Comparison of ENCODE assay signal across 25 mouse cellular contexts in the genomic region with DNA sequence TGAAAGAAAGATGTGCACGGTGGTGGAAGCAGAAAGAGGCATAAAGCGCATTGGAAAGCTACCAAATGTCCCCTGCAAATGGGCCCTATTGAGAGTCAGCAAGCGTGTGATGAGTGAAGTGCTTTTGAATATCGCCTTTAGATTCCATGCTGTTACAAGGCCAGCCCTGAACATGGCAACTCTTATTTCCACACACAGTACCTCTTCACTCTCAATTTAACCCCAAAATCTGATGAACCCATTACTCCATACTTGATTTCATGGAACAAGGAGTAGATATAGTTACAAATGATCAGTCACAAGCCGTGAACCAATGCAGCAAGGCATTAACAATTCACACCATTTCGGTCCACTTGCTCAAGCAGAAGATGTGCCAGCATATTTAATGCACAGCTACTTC.
DNase-seq lines count a peak whose midpoint lies in the region; ATAC-seq and TF ChIP-seq lines count a peak whose summit lies in the region.
"Had no signal": no experiment of that assay in that cellular context is flagged by ENCODE, and none has a peak within 500 bp of the region (broad histone marks: within the 10 kb centered on the region; RNA-seq: fewer than 3 reads in every experiment).

No protein-coding gene starts in this region.

- no peak overlapping the region for H3K4me2 ChIP-seq in midbrain, embryonic 11.5 days
- no peak overlapping the region for H3K4me2 ChIP-seq in midbrain, embryonic 14.5 days (ENCODE audit: low read length)
- H3K4me2 ChIP-seq in hindbrain, embryonic 13.5 days = no peak overlapping the region
- H3K4me2 ChIP-seq: embryonic facial prominence, embryonic 15.5 days; heart, embryonic 12.5 days; liver, embryonic 15.5 days; lung, embryonic 15.5 days had no signal

- no peak overlapping the region for H3K9ac ChIP-seq in midbrain, embryonic 11.5 days (ENCODE audit: low read length)
- no peak overlapping the region for H3K9ac ChIP-seq in midbrain, embryonic 14.5 days (replicated peaks; ENCODE audit: low read length)
- no peak overlapping the region for H3K9ac ChIP-seq in hindbrain, embryonic 13.5 days
- H3K9ac ChIP-seq: embryonic facial prominence, embryonic 15.5 days; heart, embryonic 12.5 days; liver, embryonic 15.5 days; lung, embryonic 15.5 days had no signal

- no peak overlapping the region for H3K4me3 ChIP-seq in midbrain, embryonic 11.5 days (ENCODE audit: low read depth, low read length)
- H3K4me3 ChIP-seq in midbrain, embryonic 14.5 days (replicated peaks; ENCODE audit: low read depth, low read length) = no peak overlapping the region
- no peak overlapping the region for H3K4me3 ChIP-seq in hindbrain, embryonic 13.5 days
- H3K4me3 ChIP-seq in layer of hippocampus, adult 2 months = no peak overlapping the region
- H3K4me3 ChIP-seq: embryonic facial prominence, embryonic 15.5 days; heart, embryonic 12.5 days; limb, embryonic 10.5 days; liver, embryonic 15.5 days; lung, embryonic 15.5 days had no signal

- H3K36me3 ChIP-seq in midbrain, embryonic 11.5 days (ENCODE audit: control insufficient read depth, insufficient read depth, low read length) = no peaks in the 10 kb centered on the region
- no peaks in the 10 kb centered on the region for H3K36me3 ChIP-seq in midbrain, embryonic 14.5 days (ENCODE audit: control insufficient read depth, insufficient read depth, low read length)
- H3K36me3 ChIP-seq in hindbrain, embryonic 13.5 days = no peaks in the 10 kb centered on the region
- H3K36me3 ChIP-seq: embryonic facial prominence, embryonic 15.5 days; heart, embryonic 12.5 days; limb, embryonic 10.5 days; liver, embryonic 15.5 days; lung, embryonic 15.5 days had no signal

- no peak for TF ChIP-seq CTCF in brain, embryonic 14.5 days (IDR thresholded peaks at IDR 0.05; ENCODE audit: borderline replicate concordance, extremely low read depth, insufficient read depth, insufficient read length)
- TF ChIP-seq CTCF in layer of hippocampus, adult 2 months (conservative IDR thresholded peaks at IDR 0.05) = no peak

- H3K9me3 ChIP-seq in midbrain, embryonic 11.5 days (ENCODE audit: control insufficient read depth, low read length) = no peaks in the 10 kb centered on the region
- H3K9me3 ChIP-seq in midbrain, embryonic 14.5 days (ENCODE audit: control insufficient read depth, low read length) = no peaks in the 10 kb centered on the region
- H3K9me3 ChIP-seq in hindbrain, embryonic 13.5 days = no peaks in the 10 kb centered on the region
- H3K9me3 ChIP-seq: embryonic facial prominence, embryonic 15.5 days; heart, embryonic 12.5 days; limb, embryonic 10.5 days; liver, embryonic 15.5 days; lung, embryonic 15.5 days had no signal

- peaks cover 5% of the 10 kb centered on the region; the same call in 1 of the 2 replicates for H3K4me1 ChIP-seq in midbrain, embryonic 11.5 days (ENCODE audit: control insufficient read depth, insufficient read depth, low read length)
- H3K4me1 ChIP-seq in midbrain, embryonic 14.5 days (ENCODE audit: control insufficient read depth, insufficient read depth, low read length) = no peaks in the 10 kb centered on the region
- no peaks in the 10 kb centered on the region for H3K4me1 ChIP-seq in hindbrain, embryonic 13.5 days (replicated peaks)
- H3K4me1 ChIP-seq: embryonic facial prominence, embryonic 15.5 days; heart, embryonic 12.5 days; limb, embryonic 10.5 days; liver, embryonic 15.5 days; lung, embryonic 15.5 days had no signal

- 0 out of 2 replicates have a peak, but pooled peaks cover 4% of the 10 kb centered on the region for H3K27me3 ChIP-seq in midbrain, embryonic 11.5 days (ENCODE audit: control insufficient read depth, insufficient read depth, low read length)
- no peaks in the 10 kb centered on the region for H3K27me3 ChIP-seq in midbrain, embryonic 14.5 days (ENCODE audit: control insufficient read depth, insufficient read depth, low read length)
- H3K27me3 ChIP-seq in hindbrain, embryonic 13.5 days = peaks cover 59% of the 10 kb centered on the region
- H3K27me3 ChIP-seq: embryonic facial prominence, embryonic 15.5 days; heart, embryonic 12.5 days; liver, embryonic 15.5 days; lung, embryonic 15.5 days had no signal

- ATAC-seq in midbrain, embryonic 11.5 days (ENCODE audit: low FRiP score) = no peak
- ATAC-seq in midbrain, embryonic 14.5 days (ENCODE audit: low FRiP score, low TSS enrichment) = no peak
- ATAC-seq in hindbrain, embryonic 13.5 days (ENCODE audit: low FRiP score) = 0 out of 2 replicates have a peak, but pooled peaks have one; percentile 49
- ATAC-seq: activated CD4-positive, CD25-positive, alpha-beta regulatory T cell, adult 4 months had no signal

- 68% methylated on average over 6 of the region's 6 CpGs for WGBS in midbrain, embryonic 11.5 days
- WGBS in midbrain, embryonic 14.5 days = 63% methylated on average over 6 of the region's 6 CpGs
- WGBS in hindbrain, embryonic 13.5 days = 34% methylated on average over 6 of the region's 6 CpGs

- DNase-seq in midbrain, embryonic 11.5 days (ENCODE audit: low spot score, missing footprints) = peak; percentile 72
- no peak for DNase-seq in midbrain, embryonic 14.5 days
- DNase-seq in brain, embryonic 14.5 days (ENCODE audit: low read depth) = peak; percentile 93
- peak; percentile 39 for DNase-seq in embryo, embryonic 10.5 days (ENCODE audit: low spot score)
- no peak for DNase-seq in heart, postnatal 14 days
- no peak for DNase-seq in layer of hippocampus, adult 2 months (ENCODE audit: low spot score in 2 of 2)
- DNase-seq in layer of hippocampus, adult 8-10 months (ENCODE audit: low spot score in 2 of 2) = no peak
- DNase-seq: adrenal gland, adult 8-10 months; cerebellum, adult 18-20 months; cerebellum, postnatal 14 days; gastrocnemius, postnatal 25 days; heart, adult 18-20 months; heart, postnatal 10 days; kidney, adult 2 months; liver; lung, postnatal 36 days; thymus, postnatal 14 days had no signal

- no peak for TF ChIP-seq POLR2A in brain, embryonic 14.5 days (IDR thresholded peaks at IDR 0.05; ENCODE audit: borderline replicate concordance, extremely low read depth, insufficient read depth, insufficient read length, poor library complexity, severe bottlenecking)

- H3K27ac ChIP-seq in midbrain, embryonic 11.5 days (ENCODE audit: low read depth, low read length) = no peak overlapping the region
- H3K27ac ChIP-seq in midbrain, embryonic 14.5 days (replicated peaks; ENCODE audit: low read depth, low read length) = no peak overlapping the region
- no peak overlapping the region for H3K27ac ChIP-seq in hindbrain, embryonic 13.5 days
- H3K27ac ChIP-seq in layer of hippocampus, adult 2 months = no peak overlapping the region
- H3K27ac ChIP-seq: embryonic facial prominence, embryonic 15.5 days; kidney, postnatal 0 days; limb, embryonic 10.5 days; liver, embryonic 15.5 days; lung, embryonic 15.5 days had no signal

- intact Hi-C loops in heart, postnatal 14 days (cut with DNase I) = no loop called here

Comparison
In these comparisons a context has a peak if more than half of its experiments do, and no peak if none do; other contexts are left out.
1. DNase-seq: peak in midbrain, embryonic 11.5 days (single experiment), brain, embryonic 14.5 days (single experiment) and embryo, embryonic 10.5 days (single experiment); none in midbrain, embryonic 14.5 days (single experiment), heart, postnatal 14 days (0 of 2), layer of hippocampus, adult 2 months (0 of 2) and layer of hippocampus, adult 8-10 months (0 of 2).